Mouse (Mus musculus): Measurements from ENCODE around the gene Rph3a.
"Not testable (repeated sequence)": the region's sequence is repeated elsewhere in the genome, so short reads cannot be mapped to it uniquely, and the experiment has no call there.

The Rph3a gene

GRCm38 (mm10) chr5:120906791-120907733 is 102.8 kb downstream of the Rph3a start, which contains the start of gene Oas1a:
Gene Oas1a (minus strand): TSS chr5:120907521.
- not testable (repeated sequence) for DNase-seq

GRCm38 (mm10) chr5:120902056-120902455 is 107.8 kb downstream of the Rph3a start:
- no peak for DNase-seq

- no peak for DNase-seq
These were observed 109.2 kb downstream of the Rph3a start for GRCm38 (mm10) chr5:120900666-120901065.

- DNase-seq: no peak
These were observed 111.2 kb downstream of the Rph3a start for GRCm38 (mm10) chr5:120898726-120899125.

GRCm38 (mm10) chr5:120898307-120898706 is 111.6 kb downstream of the Rph3a start:
- no peak for DNase-seq

- DNase-seq: no peak
These were observed 114.5 kb downstream of the Rph3a start for GRCm38 (mm10) chr5:120895231-120895900.

- DNase-seq: not testable (repeated sequence)
These were observed 115.2 kb downstream of the Rph3a start for GRCm38 (mm10) chr5:120894692-120895091.

- not testable (repeated sequence) for DNase-seq
These were observed 116.0 kb downstream of the Rph3a start for GRCm38 (mm10) chr5:120893866-120894265.

- no peak for DNase-seq
These were observed 117.6 kb downstream of the Rph3a start for GRCm38 (mm10) chr5:120892243-120892660.

GRCm38 (mm10) chr5:120891566-120892242 is 118.2 kb downstream of the Rph3a start:
- not testable (repeated sequence) for DNase-seq

GRCm38 (mm10) chr5:120890991-120891390 is 118.9 kb downstream of the Rph3a start:
- no peak for DNase-seq

Measured in cerebellum, adult 9-10 months (tissue).